Mouse (Mus musculus): ENCODE results near the gene Ubxn2a.
"Not testable (repeated sequence)": the region's sequence is repeated elsewhere in the genome, so short reads cannot be mapped to it uniquely, and the experiment has no call there.

Ubxn2a gene

DNA sequence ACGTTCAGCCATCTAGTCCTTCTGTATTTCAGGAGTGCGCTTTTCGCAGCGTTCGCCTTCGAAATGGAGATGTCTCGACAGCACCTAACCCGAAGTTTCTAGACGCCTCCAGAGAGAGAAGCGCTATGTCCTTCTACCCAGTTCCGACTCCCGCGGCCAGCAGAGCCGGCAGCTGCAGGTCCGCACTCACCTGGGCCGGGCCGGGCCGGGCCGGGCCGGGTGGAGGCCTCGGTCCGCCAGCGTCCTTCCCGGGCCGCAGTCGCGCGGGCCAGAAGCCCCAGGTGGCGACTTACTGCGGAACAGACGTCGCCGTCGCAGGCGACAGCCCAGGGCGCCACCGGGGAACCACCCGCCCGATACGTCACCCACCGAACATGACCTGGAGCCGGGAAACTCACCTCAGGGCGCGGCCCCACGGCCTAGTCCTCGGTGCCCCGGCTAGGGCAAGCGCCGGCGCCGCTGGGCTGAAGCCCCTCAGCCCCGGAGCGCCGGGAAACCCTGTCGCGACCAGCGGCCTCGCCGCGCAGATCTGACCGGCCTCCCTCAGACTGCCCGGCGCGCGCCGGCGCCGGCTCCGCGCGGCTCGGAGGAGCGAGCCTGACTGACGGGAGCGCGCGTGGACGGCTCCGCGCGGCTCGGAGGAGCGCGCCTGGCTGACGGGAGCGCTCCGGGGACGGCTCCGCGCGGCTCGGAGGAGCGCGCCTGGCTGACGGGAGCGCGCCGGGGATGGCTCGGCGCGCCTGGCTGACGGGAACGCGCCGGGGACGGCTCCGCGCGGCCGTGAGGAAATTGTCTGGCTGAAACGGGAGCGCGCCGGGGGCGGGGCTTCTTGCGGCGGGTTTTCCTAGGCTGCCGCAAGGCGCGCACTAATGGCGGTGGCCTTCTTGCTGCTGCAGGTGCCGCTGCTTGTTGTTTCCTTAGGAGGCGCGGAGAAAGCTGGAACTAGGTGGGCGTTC is at the start of gene Ubxn2a:
TSS of gene Ubxn2a (minus strand) at position 755 of the 956 bp plus-strand sequence.
- DNase-seq = peak; percentile 95

DNA sequence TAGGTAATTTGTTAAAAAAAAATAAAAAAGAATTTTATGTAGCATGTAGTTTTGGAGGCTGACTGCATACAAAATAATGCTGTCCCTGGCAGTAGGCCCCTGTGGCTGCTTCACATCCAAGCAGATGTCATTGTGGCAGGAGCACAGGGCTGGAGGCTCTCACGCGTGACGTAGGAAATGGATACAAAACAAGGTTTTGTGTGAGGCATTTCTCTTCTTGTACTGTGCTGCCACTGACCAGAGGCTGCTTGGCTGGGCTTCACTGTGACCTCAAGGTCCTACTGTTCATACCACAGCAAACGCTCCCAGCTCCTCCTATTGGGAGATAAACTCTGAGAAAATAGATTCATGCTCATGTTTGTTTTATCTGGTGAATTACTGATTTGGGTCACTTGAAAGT is 45.7 kb upstream of the Ubxn2a start:
- no peak for DNase-seq

DNA sequence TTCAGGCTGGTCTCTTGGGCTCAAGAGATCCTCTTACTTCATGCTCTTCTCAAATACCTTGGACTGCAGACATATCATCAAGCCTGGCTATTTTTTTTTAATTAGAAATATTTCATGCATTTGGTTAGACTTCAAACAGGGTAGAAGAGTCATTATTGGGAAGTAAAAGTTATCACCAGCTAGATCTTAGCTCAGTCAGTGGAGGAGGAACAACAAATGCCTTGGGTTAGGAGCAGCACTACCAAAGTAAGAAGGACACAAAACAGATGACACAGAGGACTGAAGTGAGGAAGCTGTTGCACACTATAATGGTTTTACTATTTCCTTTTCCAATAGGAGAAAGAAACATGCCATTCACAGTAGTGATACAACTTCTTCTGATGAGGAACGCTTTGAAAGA is 44.8 kb upstream of the Ubxn2a start:
- no peak for DNase-seq

DNA sequence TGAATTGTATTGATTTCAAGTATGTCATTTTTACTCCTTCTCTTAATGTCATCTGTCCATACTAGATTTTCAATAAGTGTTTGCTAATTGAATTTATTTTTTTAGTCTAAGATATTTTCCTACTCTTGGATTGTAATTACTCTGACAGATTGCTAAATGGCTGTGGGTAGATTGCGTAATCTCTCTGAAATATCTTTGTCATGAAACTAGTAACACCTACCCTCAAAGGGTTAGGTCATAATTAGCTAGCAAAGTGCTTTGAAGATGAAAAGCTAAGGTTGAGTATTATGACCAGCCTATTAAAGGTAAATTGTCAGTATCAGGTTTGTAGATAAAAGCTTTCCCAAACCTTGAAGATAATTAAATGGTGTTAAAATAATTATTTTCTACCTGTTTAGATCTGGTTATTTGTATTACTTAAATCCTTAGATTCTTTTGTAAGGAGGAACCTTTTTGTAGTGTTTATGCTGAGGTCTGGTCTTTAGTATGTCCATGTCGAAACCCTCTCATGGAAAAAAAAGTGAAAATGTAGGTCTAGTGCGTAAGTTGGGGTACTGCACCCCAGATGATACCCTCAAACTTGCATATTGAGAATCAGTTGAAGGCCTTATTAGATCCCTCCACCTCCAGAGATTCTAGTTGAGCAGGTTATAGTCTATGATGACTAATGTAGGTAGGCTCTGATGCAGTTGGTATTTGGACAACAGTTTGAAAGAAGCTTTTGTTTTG is 23.5 kb upstream of the Ubxn2a start:
- DNase-seq = no peak

DNA sequence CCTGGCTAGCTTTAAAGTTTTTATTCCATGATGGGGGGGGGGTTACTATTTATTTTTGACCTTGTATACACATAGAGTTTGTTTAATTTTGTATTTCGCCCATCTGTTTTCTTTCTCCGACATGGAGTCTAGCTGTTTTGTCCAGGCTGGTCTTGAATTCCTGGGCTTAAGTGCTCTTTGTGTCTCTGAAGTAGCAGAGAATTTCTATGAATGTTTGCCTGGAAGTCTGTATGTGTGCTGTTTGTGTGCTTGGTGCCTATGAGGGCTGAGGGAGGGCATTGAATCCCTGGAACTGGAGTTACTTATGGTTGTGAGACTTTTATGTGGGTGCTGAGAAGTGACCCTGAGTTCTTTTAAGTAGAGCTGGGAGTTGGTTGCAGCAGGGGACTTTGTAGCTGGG is 20.7 kb upstream of the Ubxn2a start:
- no peak for DNase-seq

DNA sequence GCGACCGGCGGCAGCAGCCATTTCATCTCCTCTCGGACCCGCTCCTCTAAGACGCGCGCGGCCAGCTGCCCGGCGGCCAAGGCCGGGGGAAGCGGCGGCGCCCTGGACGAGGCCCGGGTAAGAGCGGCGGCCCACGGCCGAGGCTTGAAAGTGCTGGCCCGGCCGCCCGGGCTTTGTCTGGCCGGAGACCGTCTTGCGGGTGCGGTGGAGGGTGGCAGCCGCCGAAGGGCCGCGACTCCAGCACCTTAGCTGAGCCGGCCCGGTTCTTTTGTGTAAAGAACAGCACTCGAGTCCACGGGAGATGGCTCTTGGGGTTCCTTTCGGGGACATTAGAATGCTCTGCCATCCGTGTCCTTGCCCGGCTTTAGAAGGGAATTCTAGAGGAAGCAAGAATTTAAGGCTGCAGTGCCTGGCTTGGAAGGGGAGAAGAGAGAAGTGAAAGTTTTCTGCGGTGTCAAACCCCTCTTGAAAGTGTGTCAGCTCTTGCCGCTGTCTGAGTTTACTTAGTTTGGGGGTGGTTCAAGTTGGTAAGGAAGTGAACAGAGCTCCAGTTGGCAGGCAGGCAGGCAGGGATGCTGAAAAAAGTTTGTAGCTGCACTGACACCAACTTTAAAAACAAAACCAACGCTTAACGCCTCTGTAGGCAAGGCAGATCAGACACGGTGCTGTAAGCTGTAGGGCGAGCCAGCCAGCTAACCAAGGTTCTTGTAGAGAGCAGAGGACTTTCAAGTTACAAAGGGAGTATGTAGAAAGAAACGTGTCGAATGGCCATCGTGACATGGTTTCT is 10.5 kb upstream of the Ubxn2a start:
- peak; percentile 69 for DNase-seq

DNA sequence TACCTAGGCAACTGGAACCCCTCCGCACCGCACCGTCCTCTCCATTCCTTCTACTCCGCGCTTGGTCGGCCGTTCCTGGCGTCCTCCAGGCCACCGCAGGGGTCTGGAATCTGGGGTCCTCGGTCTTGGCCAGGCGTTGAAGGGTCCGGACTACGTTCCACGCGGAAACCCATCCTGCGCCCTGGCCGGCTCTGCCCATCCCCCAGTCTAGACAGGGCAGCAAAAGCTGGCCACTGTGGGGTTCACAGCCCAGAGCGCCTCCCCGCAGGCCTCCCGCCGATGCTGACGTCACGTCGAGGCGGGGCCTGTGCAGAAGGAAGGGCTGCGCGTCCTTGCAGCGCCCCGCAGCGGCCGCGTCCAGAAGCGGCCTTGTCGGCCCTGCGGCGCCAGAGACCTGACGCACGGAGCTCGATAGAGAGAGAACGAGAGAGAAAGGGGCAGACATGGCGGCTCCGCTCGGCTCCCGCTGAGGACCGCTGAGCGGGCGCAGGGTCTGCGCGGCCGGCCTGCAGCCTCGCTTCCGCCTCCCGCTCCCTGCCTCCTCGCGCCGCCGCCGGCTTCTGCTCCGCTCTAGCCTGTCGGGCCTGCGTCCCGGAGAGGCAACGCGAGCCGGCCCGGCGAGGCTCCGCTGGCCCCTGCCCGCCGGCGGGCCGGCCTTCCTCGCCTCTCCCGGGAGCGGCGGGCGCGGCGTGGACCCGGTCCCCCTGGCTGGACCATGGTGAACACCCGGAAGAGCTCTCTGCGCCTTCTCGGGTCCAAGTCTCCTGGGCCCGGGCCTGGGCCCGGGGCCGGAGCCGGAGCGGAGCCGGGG is 9.7 kb upstream of the Ubxn2a start, which contains the start of gene Atad2b:
TSS of gene Atad2b (plus strand) at position 360 of the 811 bp plus-strand sequence.
- peak; percentile 98 for DNase-seq

DNA sequence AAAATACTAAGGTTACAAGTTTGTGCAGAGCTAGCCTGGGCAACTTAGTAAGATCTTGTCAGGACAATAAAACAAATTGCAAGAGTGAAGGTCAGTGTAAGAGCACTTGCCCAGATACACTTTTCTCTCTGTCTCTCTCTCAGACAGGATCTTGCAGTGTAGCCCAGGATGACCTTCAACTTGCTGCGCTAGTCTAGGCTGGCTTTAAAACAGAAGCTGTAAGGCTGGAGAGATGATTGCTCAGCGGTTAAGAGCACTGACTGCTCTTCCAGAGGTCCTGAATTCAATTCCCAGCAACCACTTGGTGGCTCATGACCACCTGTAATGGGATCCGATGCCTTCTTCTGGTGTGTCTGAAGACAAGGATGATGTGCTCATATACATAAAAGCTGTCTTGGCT is 7.4 kb upstream of the Ubxn2a start:
- DNase-seq = no peak

DNA sequence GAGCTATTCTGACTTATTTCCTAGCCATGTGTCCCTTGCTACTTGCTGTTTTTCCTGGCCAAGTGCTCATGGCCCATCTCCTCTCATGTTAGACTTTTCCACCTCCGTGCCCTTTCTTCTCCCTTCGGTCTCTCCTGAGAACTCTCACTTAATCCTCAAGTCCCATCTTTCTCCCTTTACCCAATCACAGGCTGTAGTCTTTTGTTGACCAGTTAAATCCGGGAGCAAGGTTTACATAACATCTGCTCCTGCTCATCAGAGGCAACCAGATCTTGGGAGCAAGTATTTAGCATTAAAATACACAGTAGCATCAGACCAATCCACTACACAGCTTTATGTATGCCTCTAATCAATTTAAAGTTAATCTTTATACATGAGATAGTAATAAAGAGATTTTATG is 6.9 kb upstream of the Ubxn2a start:
- DNase-seq = no peak

DNA sequence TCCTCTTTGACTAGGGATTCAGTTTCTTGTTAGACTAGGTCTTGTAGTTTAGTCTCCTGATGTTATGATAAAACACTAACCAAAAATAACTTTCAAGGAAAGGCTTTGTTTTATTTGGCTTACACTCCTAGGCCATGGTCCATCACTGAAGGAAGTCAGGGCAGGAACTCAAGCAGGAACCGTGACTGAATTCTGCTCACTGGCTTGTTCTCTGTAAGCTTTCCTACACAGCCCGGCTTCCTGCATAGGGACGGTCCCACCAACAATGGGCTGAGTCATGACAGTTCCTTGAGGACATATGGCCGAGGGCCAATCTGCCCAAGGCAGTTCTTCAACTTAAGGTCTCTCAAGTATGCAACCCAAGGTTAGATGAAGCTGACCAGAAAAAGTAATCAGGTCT is 4.2 kb upstream of the Ubxn2a start:
- no peak for DNase-seq

DNA sequence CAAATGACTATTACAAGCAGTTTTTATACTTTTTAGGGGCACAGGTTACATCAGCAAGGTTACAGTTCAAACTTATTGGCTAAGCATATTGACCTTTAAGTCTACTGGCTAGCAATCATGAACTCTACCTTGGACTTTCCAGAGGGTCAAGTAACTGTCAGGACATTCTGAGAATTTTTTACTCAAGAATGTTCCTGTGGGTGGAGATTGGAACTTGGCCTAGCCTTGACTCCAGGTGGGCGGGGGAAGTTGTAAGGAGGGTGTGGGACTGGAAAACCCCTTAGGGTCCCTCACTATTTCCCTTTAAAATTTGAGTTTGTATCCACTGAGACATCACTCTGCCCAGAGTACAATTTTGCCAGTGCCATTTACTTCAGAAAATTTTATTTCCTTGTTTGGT is 3.0 kb upstream of the Ubxn2a start:
- not testable (repeated sequence) for DNase-seq

DNA sequence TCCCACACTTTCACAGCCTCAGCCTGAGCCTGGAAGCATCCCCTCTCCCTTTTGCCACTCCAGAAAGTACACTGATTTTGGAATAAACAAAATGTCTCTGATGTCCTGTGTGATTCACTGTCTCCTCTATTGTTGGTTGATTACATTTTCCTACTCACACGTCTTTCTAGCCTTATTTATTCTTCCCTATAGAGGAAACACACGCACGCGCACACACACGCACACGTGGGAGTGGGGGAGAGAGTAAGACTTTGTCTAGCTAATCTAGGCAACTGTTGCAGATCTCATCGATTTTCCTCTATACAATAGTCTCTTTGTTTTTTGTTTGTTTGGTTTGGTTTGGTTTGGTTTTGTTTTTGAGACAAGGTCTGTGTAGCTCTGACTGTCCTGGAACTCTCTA is 886 bp upstream of the Ubxn2a start:
- no peak for DNase-seq

DNA sequence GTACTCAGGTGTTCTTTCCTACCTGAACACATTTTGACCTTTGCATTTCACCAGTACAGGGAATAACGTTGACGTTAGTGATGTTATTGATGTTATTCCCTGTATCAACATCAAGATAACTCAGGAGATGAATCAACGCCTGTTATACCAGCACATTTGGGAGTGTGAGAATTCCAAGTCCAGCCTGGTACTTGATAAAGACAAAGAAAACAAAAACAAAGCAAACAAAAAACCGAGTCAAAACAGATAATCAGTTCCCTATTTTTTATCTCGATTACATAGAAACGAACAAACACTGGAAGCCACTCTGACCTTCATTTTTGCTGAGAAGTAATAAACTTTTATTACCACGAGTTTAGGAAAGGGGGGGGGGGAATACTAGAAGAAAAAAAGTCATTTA is 1.0 kb downstream of the Ubxn2a start:
- DNase-seq = no peak

DNA sequence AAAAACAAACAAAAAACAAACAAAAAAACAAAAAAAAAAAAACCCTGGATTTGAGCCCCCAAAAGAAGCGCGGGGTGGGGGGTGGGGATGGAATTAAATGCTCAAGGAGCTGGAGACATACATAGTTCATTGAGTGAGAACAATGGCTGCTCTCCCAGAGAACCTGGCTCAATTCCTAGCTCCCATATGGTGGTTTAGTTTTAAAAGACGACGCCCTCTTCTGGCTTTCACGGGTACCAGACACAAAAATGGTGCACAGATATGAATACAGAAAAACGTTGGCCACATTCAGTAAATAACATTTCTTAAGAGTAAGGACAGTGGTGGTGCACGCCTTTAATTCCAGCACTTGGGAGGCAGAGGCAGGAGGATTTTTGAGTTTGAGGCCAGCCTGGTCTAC is 1.6 kb downstream of the Ubxn2a start:
- DNase-seq = no peak

DNA sequence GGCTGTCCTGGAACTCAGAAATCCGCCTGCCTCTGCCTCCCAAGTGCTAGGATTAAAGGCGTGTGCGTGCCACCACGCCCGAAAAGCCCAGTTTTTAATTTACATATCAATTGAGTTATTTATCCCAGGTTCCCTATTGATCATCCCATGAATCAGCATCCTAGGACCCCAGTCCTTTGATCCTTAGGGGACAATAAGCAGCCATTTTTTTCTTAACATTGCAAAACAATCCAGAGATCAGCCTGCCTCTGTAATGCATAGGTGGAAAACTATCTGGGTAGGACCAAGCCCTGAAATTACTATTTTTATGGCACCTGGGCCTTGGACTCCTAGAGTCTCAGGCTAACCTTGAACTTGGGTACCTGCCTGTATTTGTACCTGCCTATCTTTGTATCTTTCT is 9.5 kb downstream of the Ubxn2a start:
- no peak for DNase-seq

DNA sequence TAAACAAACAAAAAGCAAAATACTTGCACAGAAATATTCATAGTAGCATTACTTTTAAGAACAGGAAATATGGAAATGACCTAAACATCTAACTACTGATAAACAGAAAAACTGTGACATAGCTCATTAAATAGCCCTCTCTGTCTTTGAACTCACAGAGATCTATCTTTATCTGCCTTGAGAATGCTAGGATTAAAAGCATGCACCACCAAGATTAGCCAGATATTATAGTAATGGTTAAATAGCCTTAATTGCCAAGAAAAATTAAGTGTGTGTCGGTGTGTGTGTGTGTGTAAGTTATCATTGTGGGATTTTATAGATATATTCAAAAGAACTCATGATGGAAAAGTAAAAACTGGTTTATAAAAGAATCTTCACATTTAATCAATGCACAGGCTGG is 17.6 kb downstream of the Ubxn2a start:
- DNase-seq = no peak

DNA sequence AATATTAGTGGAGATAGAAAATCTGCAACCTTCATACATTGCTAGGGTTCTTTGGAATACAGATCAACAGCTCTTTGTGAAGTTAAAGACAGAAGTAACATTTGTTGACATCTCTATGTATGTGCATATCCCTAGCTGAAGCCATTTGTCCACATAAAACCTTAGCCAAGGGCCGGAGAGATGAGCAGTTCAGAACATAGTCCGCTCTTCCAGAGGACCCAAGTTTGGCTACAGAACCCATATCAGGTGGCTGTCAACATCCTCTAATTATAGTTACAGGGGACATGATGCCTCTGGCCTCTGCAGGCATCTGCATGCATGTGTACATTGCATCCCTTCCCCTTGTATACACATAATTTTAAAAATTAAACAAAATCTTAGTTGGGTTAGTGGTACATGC is 18.3 kb downstream of the Ubxn2a start:
- DNase-seq = no peak

DNA sequence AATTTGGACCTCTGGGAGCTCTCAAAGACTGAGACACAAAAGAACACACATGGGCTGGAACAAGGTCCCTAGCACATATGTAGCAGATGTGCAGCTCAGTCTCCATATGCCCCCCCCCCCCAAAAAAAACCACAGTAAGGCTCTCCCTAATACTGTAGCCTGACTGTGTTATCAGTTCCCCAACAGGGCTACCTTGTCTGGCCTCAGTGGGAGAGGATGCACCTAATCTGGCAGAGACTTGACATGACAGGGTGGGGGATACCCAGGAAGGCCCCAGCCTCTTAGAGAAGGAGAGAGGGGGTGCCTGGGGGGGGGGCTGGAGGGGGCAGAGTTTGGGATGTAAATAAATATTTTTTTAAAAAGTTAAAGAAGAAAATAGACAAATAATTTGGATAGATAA is 18.8 kb downstream of the Ubxn2a start:
- no peak for DNase-seq

DNA sequence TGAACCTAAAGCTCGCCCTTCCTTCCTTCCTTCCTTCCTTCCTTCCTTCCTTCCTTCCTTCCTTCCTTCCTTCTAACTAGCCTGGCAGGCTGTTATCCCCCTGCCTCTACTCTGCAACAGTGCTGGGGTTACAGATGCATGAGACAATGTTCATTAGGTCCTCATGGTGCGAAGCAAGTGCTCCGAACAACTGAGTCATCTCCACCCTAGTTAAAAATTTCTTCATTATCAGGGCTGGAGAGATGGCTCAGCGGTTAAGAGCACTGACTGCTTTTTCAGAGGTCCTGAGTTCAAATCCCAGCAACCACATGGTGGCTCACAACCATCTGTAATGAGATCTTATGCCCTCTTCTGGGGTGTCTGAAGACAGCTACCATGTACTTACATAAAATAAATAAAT is 20.9 kb downstream of the Ubxn2a start:
- not testable (repeated sequence) for DNase-seq

DNA sequence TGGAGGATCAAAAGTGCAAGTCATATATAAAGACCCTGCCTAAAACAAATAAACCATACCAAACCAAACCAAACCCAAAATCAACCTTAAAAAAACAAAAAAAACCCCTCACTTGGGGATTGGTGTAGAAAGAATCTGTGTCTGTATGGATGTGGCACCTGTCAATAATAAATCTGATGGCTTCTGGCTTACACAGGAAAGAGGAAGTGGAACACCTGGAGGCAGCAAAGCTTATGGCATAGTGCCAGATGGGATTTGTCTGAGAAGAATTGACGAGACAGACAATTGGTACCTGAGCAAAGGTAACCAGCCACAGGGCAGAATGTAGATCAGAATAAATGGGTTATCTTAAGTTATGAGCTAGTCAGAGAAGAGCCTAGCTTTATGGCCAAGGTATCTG is 22.4 kb downstream of the Ubxn2a start:
- no peak for DNase-seq

DNA sequence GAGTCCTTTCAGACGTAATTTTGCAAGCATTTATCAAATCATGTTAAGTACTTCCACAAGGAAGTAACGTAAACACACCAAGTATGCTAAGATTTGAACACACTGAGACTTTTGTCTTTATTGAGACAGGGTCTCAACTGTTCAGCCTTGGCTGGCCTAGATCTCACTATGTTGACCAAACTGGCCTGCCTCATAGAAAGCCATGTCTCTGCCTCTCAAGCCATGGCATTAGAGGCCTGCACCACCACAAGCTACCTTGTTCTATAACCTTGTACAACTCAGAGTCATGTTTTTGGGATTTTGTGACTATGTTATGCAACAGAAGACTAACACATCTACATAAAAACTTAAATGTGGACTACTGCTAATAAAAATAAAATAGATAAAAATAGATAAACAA is 25.4 kb downstream of the Ubxn2a start:
- no peak for DNase-seq

DNA sequence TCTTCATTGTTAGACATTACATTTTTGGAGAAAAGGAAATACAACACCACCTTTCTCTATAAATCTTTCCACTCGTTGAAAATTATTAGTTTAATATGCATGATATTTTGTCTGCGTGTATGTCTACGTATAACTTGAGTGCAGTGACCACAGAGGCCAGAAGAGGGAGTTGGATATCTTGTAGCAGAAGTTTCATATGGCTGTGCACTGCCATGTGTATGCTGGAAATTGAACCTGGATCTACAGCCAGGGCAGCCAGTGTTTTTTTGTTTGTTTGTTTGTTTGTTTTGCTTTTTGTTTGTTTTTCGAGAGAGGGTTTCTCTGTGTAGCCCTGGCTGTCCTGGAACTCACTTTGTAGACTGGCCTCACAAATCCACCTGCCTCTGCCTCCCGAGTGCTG is 28.5 kb downstream of the Ubxn2a start:
- no peak for DNase-seq
